Mouse (Mus musculus): ENCODE data around the gene Gm20388. TPM values are rescaled to one million over a fixed set of nuclear protein-coding genes. Genes with fewer than 3 reads are reported as not detected.

The Gm20388 gene
- polyA plus RNA-seq, 1 experiment, result not detected

GRCm38 (mm10) chr8:121544936-121545335 lies 1634.3 kb downstream of the Gm20388 start:
- H3K27ac ChIP-seq (ENCODE audit: insufficient read depth, low read depth, low read length), result no peak overlapping the region
- 81% methylated on average over 11 of the region's 11 CpGs for WGBS
- no peak overlapping the region for H3K4me3 ChIP-seq (ENCODE audit: insufficient read depth, low read depth, low read length)
- TF ChIP-seq CTCF (IDR thresholded peaks at IDR 0.05; ENCODE audit: insufficient read depth, low read depth, low read length) (no peak), POLR2A (IDR thresholded peaks at IDR 0.05; ENCODE audit: insufficient read depth, low read depth, low read length) (no peak)
- no peaks in the 10 kb centered on the region for H3K4me1 ChIP-seq (ENCODE audit: control insufficient read depth, insufficient read depth, low read length)

- Histone ChIP-seq H3K27ac (ENCODE audit: insufficient read depth, low read depth, low read length) (no peak overlapping the region), H3K4me1 (ENCODE audit: control insufficient read depth, insufficient read depth, low read length) (no peaks in the 10 kb centered on the region), H3K4me3 (ENCODE audit: insufficient read depth, low read depth, low read length) (no peak overlapping the region)
- 4% methylated on average over 7 of the region's 7 CpGs for WGBS
- TF ChIP-seq CTCF (IDR thresholded peaks at IDR 0.05; ENCODE audit: insufficient read depth, low read depth, low read length) (no peak; the same call in 1 of the 2 replicates), POLR2A (IDR thresholded peaks at IDR 0.05; ENCODE audit: insufficient read depth, low read depth, low read length) (no peak)
These were observed 1636.5 kb downstream of the Gm20388 start for GRCm38 (mm10) chr8:121547132-121547531.

GRCm38 (mm10) chr8:121550056-121550455 lies 1639.4 kb downstream of the Gm20388 start:
- no peak overlapping the region for H3K4me3 ChIP-seq (ENCODE audit: insufficient read depth, low read depth, low read length)
- H3K27ac ChIP-seq (ENCODE audit: insufficient read depth, low read depth, low read length), result no peak overlapping the region
- WGBS, result 84% methylated on average over 6 of the region's 6 CpGs
- peaks cover 9% of the 10 kb centered on the region for H3K4me1 ChIP-seq (ENCODE audit: control insufficient read depth, insufficient read depth, low read length)
- no peak for TF ChIP-seq POLR2A (IDR thresholded peaks at IDR 0.05; ENCODE audit: insufficient read depth, low read depth, low read length)
- TF ChIP-seq CTCF (IDR thresholded peaks at IDR 0.05; ENCODE audit: insufficient read depth, low read depth, low read length), result no peak

GRCm38 (mm10) chr8:121551065-121551985 lies 1640.7 kb downstream of the Gm20388 start:
- 74% methylated on average over 24 of the region's 24 CpGs for WGBS
- no peak overlapping the region for H3K27ac ChIP-seq (ENCODE audit: insufficient read depth, low read depth, low read length)
- TF ChIP-seq CTCF (IDR thresholded peaks at IDR 0.05; ENCODE audit: insufficient read depth, low read depth, low read length) (no peak), POLR2A (IDR thresholded peaks at IDR 0.05; ENCODE audit: insufficient read depth, low read depth, low read length) (no peak)
- no peak overlapping the region for H3K4me3 ChIP-seq (ENCODE audit: insufficient read depth, low read depth, low read length)
- peaks cover 12% of the 10 kb centered on the region for H3K4me1 ChIP-seq (ENCODE audit: control insufficient read depth, insufficient read depth, low read length)

GRCm38 (mm10) chr8:121552506-121552905 lies 1641.9 kb downstream of the Gm20388 start:
- Histone ChIP-seq H3K4me1 (ENCODE audit: control insufficient read depth, insufficient read depth, low read length) (peaks cover 12% of the 10 kb centered on the region), H3K4me3 (ENCODE audit: insufficient read depth, low read depth, low read length) (no peak overlapping the region), H3K27ac (ENCODE audit: insufficient read depth, low read depth, low read length) (no peak overlapping the region)
- 80% methylated on average over 9 of the region's 9 CpGs for WGBS
- TF ChIP-seq POLR2A (IDR thresholded peaks at IDR 0.05; ENCODE audit: insufficient read depth, low read depth, low read length), result no peak
- TF ChIP-seq CTCF (IDR thresholded peaks at IDR 0.05; ENCODE audit: insufficient read depth, low read depth, low read length), result no peak

- no peak overlapping the region for H3K4me3 ChIP-seq (ENCODE audit: insufficient read depth, low read depth, low read length)
- peaks cover 12% of the 10 kb centered on the region for H3K4me1 ChIP-seq (ENCODE audit: control insufficient read depth, insufficient read depth, low read length)
- 81% methylated on average over 32 of the region's 32 CpGs for WGBS
- TF ChIP-seq POLR2A (IDR thresholded peaks at IDR 0.05; ENCODE audit: insufficient read depth, low read depth, low read length) (no peak), CTCF (IDR thresholded peaks at IDR 0.05; ENCODE audit: insufficient read depth, low read depth, low read length) (no peak)
- H3K27ac ChIP-seq (ENCODE audit: insufficient read depth, low read depth, low read length), result no peak overlapping the region
These were observed 1643.3 kb downstream of the Gm20388 start for GRCm38 (mm10) chr8:121553831-121554475.

- peaks cover 24% of the 10 kb centered on the region for H3K4me1 ChIP-seq (ENCODE audit: control insufficient read depth, insufficient read depth, low read length)
- no peak for TF ChIP-seq CTCF (IDR thresholded peaks at IDR 0.05; ENCODE audit: insufficient read depth, low read depth, low read length)
- TF ChIP-seq POLR2A (IDR thresholded peaks at IDR 0.05; ENCODE audit: insufficient read depth, low read depth, low read length), result no peak
- no peak overlapping the region for H3K4me3 ChIP-seq (ENCODE audit: insufficient read depth, low read depth, low read length)
- 95% methylated on average over 11 of the region's 11 CpGs for WGBS
- H3K27ac ChIP-seq (ENCODE audit: insufficient read depth, low read depth, low read length), result no peak overlapping the region
These were observed 1647.1 kb downstream of the Gm20388 start for GRCm38 (mm10) chr8:121557746-121558145.

- H3K4me3 ChIP-seq (ENCODE audit: insufficient read depth, low read depth, low read length), result no peak overlapping the region
- TF ChIP-seq POLR2A (IDR thresholded peaks at IDR 0.05; ENCODE audit: insufficient read depth, low read depth, low read length), result no peak
- no peak for TF ChIP-seq CTCF (IDR thresholded peaks at IDR 0.05; ENCODE audit: insufficient read depth, low read depth, low read length)
- H3K4me1 ChIP-seq (ENCODE audit: control insufficient read depth, insufficient read depth, low read length), result peaks cover 30% of the 10 kb centered on the region
- no peak overlapping the region for H3K27ac ChIP-seq (ENCODE audit: insufficient read depth, low read depth, low read length)
- WGBS, result 91% methylated on average over 16 of the region's 16 CpGs
These were observed 1647.9 kb downstream of the Gm20388 start for GRCm38 (mm10) chr8:121558538-121558937.

GRCm38 (mm10) chr8:121559801-121560200 lies 1649.2 kb downstream of the Gm20388 start:
- H3K27ac ChIP-seq (ENCODE audit: insufficient read depth, low read depth, low read length), result no peak overlapping the region
- no peak overlapping the region for H3K4me3 ChIP-seq (ENCODE audit: insufficient read depth, low read depth, low read length)
- H3K4me1 ChIP-seq (ENCODE audit: control insufficient read depth, insufficient read depth, low read length), result peaks cover 25% of the 10 kb centered on the region
- TF ChIP-seq POLR2A (IDR thresholded peaks at IDR 0.05; ENCODE audit: insufficient read depth, low read depth, low read length) (no peak), CTCF (IDR thresholded peaks at IDR 0.05; ENCODE audit: insufficient read depth, low read depth, low read length) (no peak)
- 94% methylated on average over 12 of the region's 12 CpGs for WGBS

Measured in olfactory bulb, adult 2 months (tissue).